Mouse (Mus musculus) macrophage (primary cell): ENCODE data around the gene Gm11627. TPM values are rescaled to one million over a fixed set of nuclear protein-coding genes. Genes with fewer than 3 reads are reported as not detected.
"Not testable (repeated sequence)": the region's sequence is repeated elsewhere in the genome, so short reads cannot be mapped to it uniquely, and the experiment has no call there.

Experiments used
- H3K27ac ChIP-seq: fragments of 350-480 bp; formaldehyde crosslinking; 2 replicates; pipeline ENCODE4 v1.9.0; 2021
- H3K36me3 ChIP-seq: fragments of 350-480 bp; formaldehyde crosslinking; 2 replicates; pipeline ENCODE4 v1.9.0; 2021; ENCODE audit errors: inconsistent target
- H3K4me3 ChIP-seq: fragments of 350-480 bp; formaldehyde crosslinking; 2 replicates; pipeline ENCODE4 v1.9.0; 2021; ENCODE audit errors: inconsistent target
- H3K79me2 ChIP-seq: fragments of 350-480 bp; formaldehyde crosslinking; 2 replicates; pipeline ENCODE4 v1.9.0; 2021; ENCODE audit errors: inconsistent target
- WGBS: methylation state at CpG from one replicate; pipeline ENCODE4 v1.1.7; 2026; ENCODE audit warnings: inconsistent platforms; ENCODE audit not compliant: missing documents; 5-methylcytosine and 5-hydroxymethylcytosine counted together
- polyA plus RNA-seq: library from polyadenylated mRNA; stranded (reverse); fragments of 250-400 nt; gene quantifications from 3 replicates; pipeline ENCODE4 v1.2.4, GENCODE M21; 2018; ENCODE audit warnings: inconsistent platforms

The Gm11627 gene
- polyA plus RNA-seq, 1 experiment from 2014 or later = not detected

- Histone ChIP-seq H3K36me3 (no peaks in the 10 kb centered on the region), H3K4me3 (no peak overlapping the region), H3K27ac (no peak overlapping the region), H3K79me2 (no peaks in the 10 kb centered on the region)
- WGBS = 88% methylated on average over 3 of the region's 3 CpGs
Observed at GRCm38 (mm10) chr11:102580034-102580330, 721 bp upstream of the Gm11627 start.

GRCm38 (mm10) chr11:102578341-102579118, 731 bp downstream of the Gm11627 start:
- H3K79me2 ChIP-seq = no peaks in the 10 kb centered on the region
- WGBS = 9% methylated on average over 24 of the region's 27 CpGs

GRCm38 (mm10) chr11:102576050-102576754, 3.1 kb downstream of the Gm11627 start:
- no peak overlapping the region for H3K27ac ChIP-seq
- no peak overlapping the region for H3K4me3 ChIP-seq
- 90% methylated on average over 12 of the region's 13 CpGs for WGBS
- no peaks in the 10 kb centered on the region for H3K79me2 ChIP-seq
- H3K36me3 ChIP-seq = no peaks in the 10 kb centered on the region

More at GRCm38 (mm10) chr11:102578341-102579118, 731 bp downstream of the Gm11627 start:
- no peak overlapping the region for H3K4me3 ChIP-seq
- H3K27ac ChIP-seq = no peak overlapping the region
- no peaks in the 10 kb centered on the region for H3K36me3 ChIP-seq

- H3K79me2 ChIP-seq = no peaks in the 10 kb centered on the region
- WGBS = 75% methylated on average over 1 of the region's 1 CpGs
Observed at GRCm38 (mm10) chr11:102575034-102575433, 4.2 kb downstream of the Gm11627 start.

GRCm38 (mm10) chr11:102572866-102573663, 6.2 kb downstream of the Gm11627 start:
- H3K4me3 ChIP-seq = peak overlapping the region; percentile 8; the same call in 1 of the 2 replicates
- H3K79me2 ChIP-seq = no peaks in the 10 kb centered on the region
- no peak overlapping the region for H3K27ac ChIP-seq
- no peaks in the 10 kb centered on the region for H3K36me3 ChIP-seq
- 27% methylated on average over 17 of the region's 18 CpGs for WGBS

More at GRCm38 (mm10) chr11:102575034-102575433, 4.2 kb downstream of the Gm11627 start:
- Histone ChIP-seq H3K27ac (no peak overlapping the region), H3K36me3 (no peaks in the 10 kb centered on the region), H3K4me3 (no peak overlapping the region)

- Histone ChIP-seq H3K36me3 (no peaks in the 10 kb centered on the region), H3K79me2 (no peaks in the 10 kb centered on the region), H3K4me3 (no peak overlapping the region), H3K27ac (no peak overlapping the region)
- 75% methylated on average over 7 of the region's 7 CpGs for WGBS
Observed at GRCm38 (mm10) chr11:102568756-102569377, 10.4 kb downstream of the Gm11627 start.

- Histone ChIP-seq H3K79me2 (no peaks in the 10 kb centered on the region), H3K4me3 (no peak overlapping the region), H3K36me3 (no peaks in the 10 kb centered on the region), H3K27ac (no peak overlapping the region)
- 78% methylated on average over 12 of the region's 12 CpGs for WGBS
Observed at GRCm38 (mm10) chr11:102568191-102568590, 11.1 kb downstream of the Gm11627 start.

GRCm38 (mm10) chr11:102567723-102568122, 11.5 kb downstream of the Gm11627 start:
- 94% methylated on average over 15 of the region's 15 CpGs for WGBS
- H3K4me3 ChIP-seq = no peak overlapping the region
- no peak overlapping the region for H3K27ac ChIP-seq
- H3K79me2 ChIP-seq = no peaks in the 10 kb centered on the region
- H3K36me3 ChIP-seq = no peaks in the 10 kb centered on the region

- no peak overlapping the region for H3K27ac ChIP-seq
- no peaks in the 10 kb centered on the region for H3K36me3 ChIP-seq
- 83% methylated on average over 6 of the region's 6 CpGs for WGBS
- no peaks in the 10 kb centered on the region for H3K79me2 ChIP-seq
- H3K4me3 ChIP-seq = no peak overlapping the region
Observed at GRCm38 (mm10) chr11:102567157-102567556, 12.1 kb downstream of the Gm11627 start.

- Histone ChIP-seq H3K4me3 (no peak overlapping the region), H3K27ac (no peak overlapping the region), H3K79me2 (no peaks in the 10 kb centered on the region), H3K36me3 (no peaks in the 10 kb centered on the region)
- WGBS = 100% methylated on average over 1 of the region's 1 CpGs
Observed at GRCm38 (mm10) chr11:102566290-102566689, 13.0 kb downstream of the Gm11627 start.

GRCm38 (mm10) chr11:102565741-102566140, 13.5 kb downstream of the Gm11627 start:
- no peaks in the 10 kb centered on the region for H3K79me2 ChIP-seq
- H3K27ac ChIP-seq = no peak overlapping the region

GRCm38 (mm10) chr11:102564952-102565671, 14.1 kb downstream of the Gm11627 start:
- not testable (repeated sequence) for H3K36me3 ChIP-seq, H3K79me2 ChIP-seq, H3K4me3 ChIP-seq, H3K27ac ChIP-seq
- WGBS = 87% methylated on average over 13 of the region's 14 CpGs

More at GRCm38 (mm10) chr11:102565741-102566140, 13.5 kb downstream of the Gm11627 start:
- no peaks in the 10 kb centered on the region for H3K36me3 ChIP-seq
- no peak overlapping the region for H3K4me3 ChIP-seq

- H3K79me2 ChIP-seq = peaks cover 21% of the 10 kb centered on the region
- no peak overlapping the region for H3K4me3 ChIP-seq
- 90% methylated on average over 3 of the region's 5 CpGs for WGBS
- no peak overlapping the region for H3K27ac ChIP-seq
- no peaks in the 10 kb centered on the region for H3K36me3 ChIP-seq
Observed at GRCm38 (mm10) chr11:102558704-102559103, 20.6 kb downstream of the Gm11627 start.

- Histone ChIP-seq H3K36me3 (no peaks in the 10 kb centered on the region), H3K79me2 (peaks cover 34% of the 10 kb centered on the region), H3K27ac (no peak overlapping the region), H3K4me3 (no peak overlapping the region)
- WGBS = 100% methylated on average over 1 of the region's 1 CpGs
Observed at GRCm38 (mm10) chr11:102557386-102557785, 21.9 kb downstream of the Gm11627 start.
